Mouse (Mus musculus) gastrocnemius, adult 18-20 months (tissue): Measurements from ENCODE around the gene Mthfs. TPM values are rescaled to one million over a fixed set of nuclear protein-coding genes. Genes with fewer than 3 reads are reported as not detected.
"Not testable (repeated sequence)": the region's sequence is repeated elsewhere in the genome, so short reads cannot be mapped to it uniquely, and the experiment has no call there.

Experiments
- DNase-seq: peaks from one replicate; pipeline ENCODE4 v3.0.0; 2021; ENCODE audit warnings: low spot score
- total RNA-seq, 2 experiments: library from RNA; stranded (reverse); gene quantifications; 2 replicates each; pipeline ENCODE4 v1.2.3; 2021

The Mthfs gene
- total RNA-seq, 2 experiments from 2014 or later, result 13.1 to 14.9 TPM

- DNase-seq, result not testable (repeated sequence)
Observed at GRCm38 (mm10) chr9:89240516-89241019, 30.1 kb downstream of the Mthfs start.

GRCm38 (mm10) chr9:89253400-89253799 lies 42.9 kb downstream of the Mthfs start:
- no peak for DNase-seq

GRCm38 (mm10) chr9:89256556-89257335 lies 46.3 kb downstream of the Mthfs start:
- DNase-seq, result no peak

GRCm38 (mm10) chr9:89263968-89264367 lies 53.5 kb downstream of the Mthfs start:
- no peak for DNase-seq

- no peak for DNase-seq
Observed at GRCm38 (mm10) chr9:89264571-89264970, 54.1 kb downstream of the Mthfs start.

GRCm38 (mm10) chr9:89267093-89267492 lies 56.6 kb downstream of the Mthfs start:
- DNase-seq, result no peak

GRCm38 (mm10) chr9:89267572-89267971 lies 57.1 kb downstream of the Mthfs start:
- no peak for DNase-seq

GRCm38 (mm10) chr9:89270376-89270775 lies 59.9 kb downstream of the Mthfs start:
- no peak for DNase-seq

- DNase-seq, result no peak
Observed at GRCm38 (mm10) chr9:89273766-89274165, 63.3 kb downstream of the Mthfs start.

- DNase-seq, result no peak
Observed at GRCm38 (mm10) chr9:89278207-89278606, 67.7 kb downstream of the Mthfs start.

- no peak for DNase-seq
Observed at GRCm38 (mm10) chr9:89282374-89283068, 72.0 kb downstream of the Mthfs start.

GRCm38 (mm10) chr9:89288037-89288436 lies 77.6 kb downstream of the Mthfs start:
- DNase-seq, result no peak

- no peak for DNase-seq
Observed at GRCm38 (mm10) chr9:89293364-89293763, 82.9 kb downstream of the Mthfs start.

GRCm38 (mm10) chr9:89294121-89294520 lies 83.6 kb downstream of the Mthfs start:
- no peak for DNase-seq

- no peak for DNase-seq
Observed at GRCm38 (mm10) chr9:89305637-89306036, 95.2 kb downstream of the Mthfs start.

- DNase-seq, result no peak
Observed at GRCm38 (mm10) chr9:89308357-89309194, 98.1 kb downstream of the Mthfs start.

- no peak for DNase-seq
Observed at GRCm38 (mm10) chr9:89309195-89309535, 98.7 kb downstream of the Mthfs start.

- DNase-seq, result no peak
Observed at GRCm38 (mm10) chr9:89311649-89312048, 101.2 kb downstream of the Mthfs start.

- no peak for DNase-seq
Observed at GRCm38 (mm10) chr9:89373731-89374130, 163.3 kb downstream of the Mthfs start.

- no peak for DNase-seq
Observed at GRCm38 (mm10) chr9:89374650-89375049, 164.2 kb downstream of the Mthfs start.

GRCm38 (mm10) chr9:89403031-89403430 lies 192.6 kb downstream of the Mthfs start:
- DNase-seq, result no peak
